Mouse (Mus musculus) CD8-positive naive resting alpha-beta T cell, adult 2 months (primary cell): ENCODE data around the gene Pip4k2a.
A peak's percentile ranks its signal among the peaks of the same experiment; 100 is the strongest.

Source experiments
- DNase-seq, 2 experiments: peaks; one replicate each; pipeline ENCODE4 v3.0.0; 2022; ENCODE audit warnings: low read depth in 2 of 2, low spot score in 2 of 2

The Pip4k2a gene

DNA sequence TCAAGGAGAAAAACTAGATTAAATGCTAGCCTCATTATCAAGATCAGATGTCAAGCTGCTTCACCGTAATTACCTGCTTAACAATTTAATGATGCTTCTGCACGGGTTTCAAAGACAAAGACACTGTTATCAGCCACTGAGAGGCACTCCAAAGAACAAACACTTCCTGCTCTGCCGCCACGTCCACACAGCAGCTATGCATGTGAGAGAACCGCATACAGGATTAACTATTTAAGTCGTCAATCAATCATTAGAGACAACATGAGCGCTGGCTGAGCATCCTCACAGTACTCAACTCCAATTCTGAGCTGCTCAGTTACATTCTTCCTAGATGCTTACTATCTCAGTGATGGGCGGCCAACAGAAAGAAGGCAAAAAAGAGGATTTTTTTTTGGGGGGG lies 147.3 kb downstream of the Pip4k2a start:
- DNase-seq = no peak

DNA sequence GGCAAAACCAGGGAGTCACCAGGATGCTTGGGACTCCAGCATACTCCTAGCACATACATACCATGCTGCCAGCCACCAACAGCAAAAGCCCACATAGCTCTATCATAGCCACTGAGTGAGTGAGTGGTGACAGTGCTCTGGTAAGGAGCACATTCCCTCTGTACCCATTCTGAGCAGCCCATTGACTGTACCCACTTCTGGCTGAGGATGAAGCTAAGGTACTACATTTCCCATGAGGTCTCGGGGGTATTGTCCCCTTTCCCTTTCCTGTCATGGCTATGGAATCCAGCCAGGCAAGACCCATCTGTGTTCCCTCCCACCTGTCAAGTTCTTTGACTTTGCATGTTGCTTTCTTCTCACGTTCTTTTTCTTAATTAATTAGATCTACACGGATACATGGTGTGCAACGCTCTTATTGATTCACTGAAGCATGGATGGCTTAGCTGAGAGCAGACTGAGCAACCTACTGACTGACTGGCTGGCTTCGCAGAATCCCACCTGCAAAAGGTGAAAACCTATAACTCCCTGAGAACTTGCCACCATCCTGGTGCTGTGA lies 149.8 kb downstream of the Pip4k2a start:
- no peak for DNase-seq

DNA sequence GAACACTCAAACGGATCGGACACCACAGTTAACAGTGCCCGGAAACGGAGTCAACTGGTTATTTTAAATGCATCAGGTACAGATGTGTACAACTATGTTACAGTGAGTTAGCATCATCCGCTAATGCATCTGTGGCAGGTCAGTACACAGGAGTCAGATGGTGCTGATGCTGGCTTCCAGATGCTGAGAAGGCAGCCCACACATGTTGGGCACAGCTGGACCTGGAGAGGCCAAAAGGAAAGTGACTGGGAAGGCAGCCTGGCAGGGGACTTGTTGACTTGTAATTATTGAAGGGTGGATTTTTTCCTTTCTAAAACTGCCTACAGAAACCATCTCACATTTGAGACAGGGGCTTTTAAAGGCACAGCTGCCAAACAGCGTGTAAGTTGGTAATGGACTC lies 155.4 kb downstream of the Pip4k2a start:
- DNase-seq = no peak

GRCm38 (mm10) chr2:18841051-18841450 lies 156.9 kb downstream of the Pip4k2a start:
- DNase-seq = no peak

GRCm38 (mm10) chr2:18839532-18839931 lies 158.4 kb downstream of the Pip4k2a start:
- DNase-seq = no peak

DNA sequence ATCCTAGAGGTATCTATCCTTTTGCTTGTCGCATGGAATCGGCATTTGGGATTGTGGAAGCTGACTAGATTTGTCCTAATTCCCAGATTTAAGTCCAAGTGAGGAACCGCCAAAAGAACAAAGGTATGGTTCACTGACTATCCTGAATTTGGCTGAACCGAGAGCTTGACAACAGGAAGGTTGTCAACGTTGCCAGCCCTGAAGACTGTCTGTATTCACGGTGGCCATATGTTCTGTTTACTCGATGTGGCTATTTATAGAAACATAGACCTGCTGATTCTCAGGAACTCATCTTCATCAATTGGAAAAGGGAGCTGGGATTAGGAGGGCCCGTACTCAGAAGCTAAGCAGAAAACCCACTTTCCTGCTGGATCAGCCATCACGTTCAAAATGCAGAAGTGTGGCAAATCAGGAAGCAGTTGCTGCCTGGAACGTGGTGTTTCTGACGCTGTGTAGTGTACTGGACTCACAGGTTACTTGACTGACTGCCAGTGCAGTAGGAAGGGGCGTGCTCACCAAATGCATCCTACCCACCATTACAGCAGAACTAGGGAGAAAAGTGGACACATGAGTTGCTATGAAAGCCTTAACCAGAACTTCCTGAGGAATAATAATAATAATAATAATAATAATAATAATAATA lies 162.5 kb downstream of the Pip4k2a start:
- DNase-seq = no peak

- no peak for DNase-seq
These were observed 164.8 kb downstream of the Pip4k2a start for GRCm38 (mm10) chr2:18833024-18833590.

DNA sequence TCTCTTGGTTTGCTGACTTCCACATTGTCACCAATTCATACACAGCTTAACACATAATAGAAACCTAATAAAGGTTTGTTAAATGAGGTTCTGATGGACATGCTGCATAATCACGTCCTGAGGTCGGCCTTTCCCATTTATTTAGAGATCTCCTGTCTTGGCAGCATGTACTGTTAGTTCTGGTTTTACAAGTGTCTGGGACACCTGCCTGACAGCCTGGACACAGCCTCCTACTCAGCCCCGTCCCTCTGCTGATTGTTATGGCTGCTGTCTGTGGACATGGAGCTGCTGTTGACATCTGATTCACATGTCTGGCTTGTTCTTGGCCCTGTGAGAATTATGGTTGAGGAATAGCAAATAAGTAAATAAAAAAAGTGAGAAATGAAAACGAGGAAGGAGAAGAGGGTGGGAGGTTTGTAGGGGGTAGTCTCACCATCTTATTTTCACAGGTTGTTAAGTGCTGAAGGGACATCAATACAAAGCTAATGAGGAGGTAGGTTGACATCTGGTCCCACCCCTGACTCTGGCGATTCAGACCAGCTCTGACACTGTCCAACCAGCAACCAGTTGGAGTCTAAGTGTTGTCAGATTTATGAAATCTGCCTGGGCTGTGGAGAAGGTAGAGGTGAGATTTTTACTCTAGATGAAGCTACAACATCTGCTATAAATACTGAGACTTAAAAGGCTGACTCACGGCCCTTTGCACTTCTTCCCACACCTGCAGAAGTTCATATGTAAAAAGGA lies 166.7 kb downstream of the Pip4k2a start:
- no peak for DNase-seq

GRCm38 (mm10) chr2:18822711-18823110 lies 175.2 kb downstream of the Pip4k2a start:
- no peak for DNase-seq

DNA sequence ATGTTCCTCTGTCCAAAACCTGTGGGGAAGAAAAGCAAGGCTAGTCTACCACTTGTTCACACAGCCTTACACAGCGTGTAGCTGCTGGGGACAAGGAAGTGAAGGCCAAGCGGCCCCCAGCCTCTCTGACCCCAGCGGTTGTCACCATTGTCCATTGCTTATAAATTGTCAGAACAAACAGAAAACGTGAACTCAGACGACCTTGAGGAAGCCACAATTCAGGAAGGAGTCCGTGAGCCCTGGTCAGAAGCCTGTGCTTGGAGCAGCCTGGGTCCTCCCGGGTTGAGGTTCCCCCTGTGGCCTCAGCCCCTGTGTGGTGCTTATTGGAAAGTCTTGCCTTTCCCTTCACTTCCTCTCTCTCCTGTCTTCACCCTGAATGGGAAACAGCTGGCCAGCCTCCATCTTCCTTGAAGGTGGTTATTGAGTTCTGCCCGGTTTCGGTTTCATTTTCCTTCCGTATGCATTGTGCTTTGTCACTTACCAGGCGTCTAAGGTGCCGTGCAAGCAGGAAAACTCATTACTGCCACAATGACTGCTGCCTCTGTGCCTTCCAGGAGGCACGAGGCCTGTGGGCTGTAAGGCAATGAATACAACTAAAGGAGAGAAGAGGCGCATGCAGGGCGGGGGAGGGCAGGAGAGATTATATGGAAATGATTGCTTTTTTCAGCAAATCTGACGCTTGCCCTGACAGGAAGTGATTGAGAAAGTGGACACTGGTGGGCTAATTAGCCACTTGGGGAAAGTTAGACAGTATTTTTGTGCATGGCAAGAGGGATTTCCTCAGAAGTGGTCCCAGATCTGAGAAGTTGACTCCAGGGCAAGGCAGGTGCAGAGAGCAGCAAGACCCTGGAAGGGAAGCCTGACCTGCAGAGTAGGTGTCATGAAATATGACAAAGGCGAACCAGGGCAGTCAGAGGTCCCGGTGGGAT lies 176.2 kb downstream of the Pip4k2a start:
- DNase-seq = peak; percentile 55 to 61

- DNase-seq = no peak
These were observed 178.4 kb downstream of the Pip4k2a start for GRCm38 (mm10) chr2:18819520-18819919.

DNA sequence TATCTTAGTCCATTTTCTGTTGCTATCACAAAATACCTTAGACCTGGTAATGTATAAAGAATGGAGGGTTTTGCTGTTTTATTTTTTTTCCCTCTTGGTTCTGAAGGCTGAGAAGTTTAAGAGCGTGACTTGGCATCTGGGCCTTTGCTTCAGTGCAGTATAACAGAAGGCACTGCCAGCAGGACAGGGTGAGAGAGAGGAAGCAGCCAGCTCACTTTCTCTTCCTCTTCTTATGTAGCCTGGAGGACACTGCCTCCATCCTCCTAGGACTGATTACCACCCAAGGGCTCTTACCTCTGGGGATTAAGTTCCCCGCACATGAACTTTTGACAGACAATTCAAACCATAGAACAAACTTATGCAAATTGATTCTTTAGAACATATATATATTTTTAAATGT lies 181.9 kb downstream of the Pip4k2a start:
- DNase-seq = no peak

GRCm38 (mm10) chr2:18815336-18815965 lies 182.5 kb downstream of the Pip4k2a start:
- no peak for DNase-seq

- DNase-seq = no peak
These were observed 183.5 kb downstream of the Pip4k2a start for GRCm38 (mm10) chr2:18814447-18814804.

GRCm38 (mm10) chr2:18813683-18814446 lies 184.1 kb downstream of the Pip4k2a start:
- DNase-seq = no peak

DNA sequence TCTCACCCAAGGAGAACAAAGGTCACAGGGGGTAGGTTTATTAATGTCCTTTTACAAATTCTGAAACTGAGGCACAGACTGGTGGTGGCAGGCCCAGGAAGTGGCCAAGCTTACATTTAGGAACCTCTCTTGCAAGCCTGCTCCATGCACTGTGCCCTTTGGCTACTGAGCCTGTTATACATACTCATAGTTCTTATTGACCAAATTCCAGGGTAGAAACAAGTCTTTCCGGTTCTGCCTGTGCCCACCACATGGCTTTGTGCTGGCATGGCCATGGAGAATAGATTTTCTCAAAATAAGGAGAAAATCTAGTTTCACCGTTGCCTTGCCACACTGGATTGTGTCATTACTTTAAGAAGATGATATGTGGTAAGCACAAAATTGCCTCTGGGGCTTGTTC lies 190.0 kb downstream of the Pip4k2a start:
- no peak for DNase-seq

- DNase-seq = no peak
These were observed 196.6 kb downstream of the Pip4k2a start for GRCm38 (mm10) chr2:18801281-18801862.

DNA sequence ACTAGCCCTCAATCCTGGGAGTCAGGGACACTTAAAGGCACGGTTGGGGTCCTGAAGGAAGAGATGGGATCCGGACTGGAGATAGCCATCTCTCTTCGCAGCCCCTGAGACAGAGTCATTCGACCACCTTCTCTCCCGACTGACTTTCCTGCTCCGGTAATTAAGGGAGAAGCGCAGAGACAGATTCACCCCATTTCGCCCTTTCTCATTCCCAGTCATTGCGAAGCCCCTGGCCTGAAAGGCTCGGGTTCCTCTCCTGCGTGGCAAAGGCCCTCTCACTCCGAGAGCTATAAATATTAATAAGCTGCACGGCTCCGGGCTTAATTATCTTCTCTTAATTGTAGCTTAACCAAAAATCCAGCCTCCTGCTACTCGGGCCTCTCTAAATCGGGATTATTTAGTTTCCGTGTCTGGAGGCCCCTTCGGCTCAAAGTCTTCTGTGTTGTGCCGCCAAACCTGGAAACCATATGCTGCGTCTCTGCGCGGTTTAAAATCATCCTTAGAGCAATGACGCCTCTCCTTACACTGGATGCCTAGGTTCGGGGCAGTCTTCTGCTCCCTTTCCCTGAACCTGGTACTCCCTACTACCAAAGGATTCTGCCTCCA lies 197.2 kb downstream of the Pip4k2a start:
- no peak for DNase-seq

DNA sequence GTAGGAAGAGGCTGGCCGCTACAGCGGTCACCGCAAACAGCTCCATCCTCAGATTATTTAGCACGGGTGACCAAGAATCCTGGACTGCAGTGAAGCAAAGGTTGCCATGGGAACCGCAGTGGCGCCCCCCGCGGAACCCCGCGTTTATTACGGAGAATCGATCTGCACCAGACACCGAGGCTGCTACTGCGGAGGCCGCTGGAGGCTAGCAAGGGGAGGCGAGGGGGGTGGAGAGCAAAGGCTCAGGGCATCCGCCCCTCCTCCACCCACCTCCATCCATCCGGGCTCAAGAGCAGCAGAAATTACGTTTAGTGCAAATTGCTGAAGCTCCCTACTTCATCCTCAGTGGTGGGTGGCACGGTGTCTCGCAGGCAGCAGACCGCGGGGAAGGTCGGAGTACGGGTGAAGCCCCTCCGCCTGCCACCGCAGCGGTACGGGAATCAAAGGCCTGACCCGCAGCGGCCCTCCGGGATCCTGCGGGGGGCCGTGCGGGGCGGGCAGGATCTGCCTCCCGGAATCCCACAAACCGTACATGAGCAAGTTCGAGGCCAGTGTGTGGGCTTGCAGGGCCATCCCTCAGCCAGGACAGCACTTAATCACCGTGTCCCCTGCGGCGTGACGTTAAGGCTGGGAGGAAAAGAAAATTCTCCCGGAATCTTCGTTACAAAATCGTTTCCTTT lies 197.8 kb downstream of the Pip4k2a start:
- peak; percentile 46 to 53 for DNase-seq
